Mouse (Mus musculus) limb, embryonic 12.5 days (tissue): ENCODE results near the gene Map2k3. TPM values are rescaled to one million over a fixed set of nuclear protein-coding genes. Genes with fewer than 3 reads are reported as not detected.

Experiments
- ATAC-seq: fragments of 200-750 bp; cut with Nextera tagmentation; 2 replicates; pipeline ENCODE4 v1.8.0; 2017; ENCODE audit warnings: low read depth, moderate TSS enrichment; ENCODE audit not compliant: insufficient number of reproducible peaks, insufficient read depth, low FRiP score, low TSS enrichment
- H3K27ac ChIP-seq: fragments of 300-500 bp; sonication (generic); 2 replicates; pipeline ENCODE4 v1.5.1; 2016; ENCODE audit warnings: mild to moderate bottlenecking, moderate library complexity
- H3K27me3 ChIP-seq: fragments of 300-500 bp; sonication (generic); 2 replicates; pipeline ENCODE4 v1.6.1; 2016; ENCODE audit warnings: mild to moderate bottlenecking, moderate library complexity
- H3K36me3 ChIP-seq: fragments of 300-500 bp; sonication (generic); 2 replicates; pipeline ENCODE4 v1.6.1; 2016; ENCODE audit warnings: mild to moderate bottlenecking, moderate library complexity
- H3K4me1 ChIP-seq: fragments of 300-500 bp; sonication (generic); replicated peaks from 2 replicates; pipeline ENCODE4 v1.6.1; 2016
- H3K4me2 ChIP-seq: fragments of 300-500 bp; sonication (generic); 2 replicates; pipeline ENCODE4 v1.6.1; 2016; ENCODE audit warnings: mild to moderate bottlenecking, moderate library complexity
- H3K4me3 ChIP-seq: fragments of 300-500 bp; sonication (generic); replicated peaks from 2 replicates; pipeline ENCODE4 v1.5.1; 2016; ENCODE audit warnings: mild to moderate bottlenecking
- H3K9ac ChIP-seq: fragments of 300-500 bp; sonication (generic); replicated peaks from 2 replicates; pipeline ENCODE4 v1.6.1; 2016; ENCODE audit warnings: mild to moderate bottlenecking, moderate library complexity
- H3K9me3 ChIP-seq: fragments of 300-500 bp; sonication (generic); 2 replicates; pipeline ENCODE4 v1.6.1; 2016; ENCODE audit warnings: mild to moderate bottlenecking, moderate library complexity
- WGBS: fragments of 180-500 bp; shearing (Covaris S2); methylation state at CpG from one replicate; pipeline ENCODE4 v1.1.7; 2016; 5-methylcytosine and 5-hydroxymethylcytosine counted together
- polyA plus RNA-seq: library from polyadenylated mRNA; unstranded; fragments of >200 nt; fragmentation: Nextera tagmentation; extraction: Ambion mirVana; gene quantifications from 2 replicates; pipeline ENCODE4 v1.2.1, GENCODE M21; 2016

Gene Map2k3
- polyA plus RNA-seq, 1 experiment from 2014 or later: 83.1 TPM

- H3K4me3 ChIP-seq: no peak overlapping the region
- no peak for ATAC-seq
- H3K9me3 ChIP-seq: no peaks in the 10 kb centered on the region
- no peak overlapping the region for H3K4me2 ChIP-seq
- H3K36me3 ChIP-seq: peaks cover 49% of the 10 kb centered on the region
- 0 out of 2 replicates have a peak, but pooled peaks cover 11% of the 10 kb centered on the region for H3K4me1 ChIP-seq
- WGBS: 97% methylated on average over 3 of the region's 3 CpGs
- no peak overlapping the region for H3K27ac ChIP-seq
- no peak overlapping the region for H3K9ac ChIP-seq
- no peaks in the 10 kb centered on the region for H3K27me3 ChIP-seq
Observed at GRCm38 (mm10) chr11:60939487-60939886, 7.7 kb downstream of the Map2k3 start.

GRCm38 (mm10) chr11:60940501-60940900 lies 8.7 kb downstream of the Map2k3 start:
- 90% methylated on average over 5 of the region's 5 CpGs for WGBS
- Histone ChIP-seq H3K9ac (0 out of 2 replicates have a peak overlapping the region, but pooled peaks have one; percentile 18), H3K4me2 (no peak overlapping the region), H3K4me3 (no peak overlapping the region), H3K27ac (no peak overlapping the region), H3K4me1 (0 out of 2 replicates have a peak, but pooled peaks cover 9% of the 10 kb centered on the region), H3K36me3 (peaks cover 49% of the 10 kb centered on the region), H3K27me3 (no peaks in the 10 kb centered on the region), H3K9me3 (no peaks in the 10 kb centered on the region)
- no peak for ATAC-seq

- no peaks in the 10 kb centered on the region for H3K9me3 ChIP-seq
- 66% methylated on average over 9 of the region's 9 CpGs for WGBS
- H3K4me2 ChIP-seq: no peak overlapping the region
- no peaks in the 10 kb centered on the region for H3K27me3 ChIP-seq
- H3K9ac ChIP-seq: no peak overlapping the region
- H3K27ac ChIP-seq: no peak overlapping the region
- no peak overlapping the region for H3K4me3 ChIP-seq
- H3K36me3 ChIP-seq: peaks cover 50% of the 10 kb centered on the region
- ATAC-seq: peak; percentile 67; the same call in 1 of the 2 replicates
- H3K4me1 ChIP-seq: 0 out of 2 replicates have a peak, but pooled peaks cover 9% of the 10 kb centered on the region
Observed at GRCm38 (mm10) chr11:60941370-60941769, 9.5 kb downstream of the Map2k3 start.

GRCm38 (mm10) chr11:60942263-60943015 lies 10.6 kb downstream of the Map2k3 start:
- 94% methylated on average over 9 of the region's 9 CpGs for WGBS
- no peak for ATAC-seq
- H3K27me3 ChIP-seq: no peaks in the 10 kb centered on the region
- H3K4me2 ChIP-seq: no peak overlapping the region
- H3K36me3 ChIP-seq: peaks cover 61% of the 10 kb centered on the region
- H3K9me3 ChIP-seq: no peaks in the 10 kb centered on the region
- H3K27ac ChIP-seq: no peak overlapping the region
- no peak overlapping the region for H3K4me3 ChIP-seq
- H3K9ac ChIP-seq: no peak overlapping the region
- 0 out of 2 replicates have a peak, but pooled peaks cover 9% of the 10 kb centered on the region for H3K4me1 ChIP-seq

GRCm38 (mm10) chr11:60945003-60945402 lies 13.2 kb downstream of the Map2k3 start:
- Histone ChIP-seq H3K36me3 (peaks cover 86% of the 10 kb centered on the region), H3K9ac (0 out of 2 replicates have a peak overlapping the region, but pooled peaks have one; percentile 18), H3K27me3 (no peaks in the 10 kb centered on the region), H3K4me1 (0 out of 2 replicates have a peak, but pooled peaks cover 9% of the 10 kb centered on the region), H3K4me3 (no peak overlapping the region), H3K4me2 (no peak overlapping the region), H3K9me3 (no peaks in the 10 kb centered on the region), H3K27ac (no peak overlapping the region)
- 40% methylated on average over 4 of the region's 4 CpGs for WGBS
- no peak for ATAC-seq

- 94% methylated on average over 5 of the region's 5 CpGs for WGBS
- Histone ChIP-seq H3K9me3 (no peaks in the 10 kb centered on the region), H3K4me2 (no peak overlapping the region), H3K27ac (no peak overlapping the region), H3K9ac (no peak overlapping the region; the same call in 1 of the 2 replicates), H3K36me3 (peaks cover 54% of the 10 kb centered on the region), H3K4me3 (no peak overlapping the region), H3K27me3 (no peaks in the 10 kb centered on the region), H3K4me1 (peaks cover 8% of the 10 kb centered on the region)
- no peak for ATAC-seq
Observed at GRCm38 (mm10) chr11:60951896-60952295, 20.1 kb downstream of the Map2k3 start.

- ATAC-seq: no peak
- Histone ChIP-seq H3K9ac (no peak overlapping the region), H3K36me3 (peaks cover 49% of the 10 kb centered on the region), H3K4me3 (no peak overlapping the region), H3K4me2 (no peak overlapping the region), H3K9me3 (no peaks in the 10 kb centered on the region), H3K27me3 (no peaks in the 10 kb centered on the region), H3K4me1 (peaks cover 8% of the 10 kb centered on the region), H3K27ac (no peak overlapping the region)
- 90% methylated on average over 3 of the region's 3 CpGs for WGBS
Observed at GRCm38 (mm10) chr11:60952362-60952761, 20.5 kb downstream of the Map2k3 start.

- peaks cover 8% of the 10 kb centered on the region for H3K4me1 ChIP-seq
- H3K9ac ChIP-seq: no peak overlapping the region
- WGBS: 94% methylated on average over 6 of the region's 6 CpGs
- no peak overlapping the region for H3K4me3 ChIP-seq
- no peak for ATAC-seq
- H3K36me3 ChIP-seq: peaks cover 43% of the 10 kb centered on the region
- H3K27me3 ChIP-seq: no peaks in the 10 kb centered on the region
- no peaks in the 10 kb centered on the region for H3K9me3 ChIP-seq
- H3K27ac ChIP-seq: no peak overlapping the region
- no peak overlapping the region for H3K4me2 ChIP-seq
Observed at GRCm38 (mm10) chr11:60952986-60953385, 21.2 kb downstream of the Map2k3 start.

- H3K27me3 ChIP-seq: no peaks in the 10 kb centered on the region
- peak overlapping the region; percentile 8; the same call in 1 of the 2 replicates for H3K4me2 ChIP-seq
- no peak overlapping the region for H3K4me3 ChIP-seq
- H3K9me3 ChIP-seq: no peaks in the 10 kb centered on the region
- 12% methylated on average over 15 of the region's 15 CpGs for WGBS
- no peak overlapping the region for H3K9ac ChIP-seq
- H3K4me1 ChIP-seq: peaks cover 8% of the 10 kb centered on the region
- no peak overlapping the region for H3K27ac ChIP-seq
- peaks cover 34% of the 10 kb centered on the region for H3K36me3 ChIP-seq
- ATAC-seq: peak; percentile 95
Observed at GRCm38 (mm10) chr11:60953803-60954202, 22.0 kb downstream of the Map2k3 start.

GRCm38 (mm10) chr11:60954255-60955104 lies 22.6 kb downstream of the Map2k3 start:
- no peak for ATAC-seq
- no peak overlapping the region for H3K9ac ChIP-seq
- WGBS: 79% methylated on average over 10 of the region's 10 CpGs
- no peaks in the 10 kb centered on the region for H3K9me3 ChIP-seq
- H3K4me3 ChIP-seq: no peak overlapping the region
- H3K36me3 ChIP-seq: peaks cover 28% of the 10 kb centered on the region
- no peak overlapping the region for H3K27ac ChIP-seq
- H3K27me3 ChIP-seq: no peaks in the 10 kb centered on the region
- H3K4me1 ChIP-seq: peaks cover 8% of the 10 kb centered on the region
- H3K4me2 ChIP-seq: peak overlapping the region; percentile 8; the same call in 1 of the 2 replicates
